Mouse (Mus musculus) adrenal gland, postnatal 14 days (tissue): ENCODE data around the gene Kremen1. TPM values are rescaled to one million over a fixed set of nuclear protein-coding genes. Genes with fewer than 3 reads are reported as not detected.

ENCODE experiments used
- DNase-seq: peaks from one replicate; pipeline ENCODE4 v3.0.0; 2021; ENCODE audit warnings: mixed read lengths
- total RNA-seq: library from RNA; stranded (reverse); gene quantifications from 2 replicates; pipeline ENCODE4 v1.2.3, GENCODE M21; 2021

Kremen1 gene
- total RNA-seq, 1 experiment from 2014 or later: 17.2 TPM

GRCm38 (mm10) chr11:5219371-5219770 lies 42.0 kb downstream of the Kremen1 start:
- no peak for DNase-seq

GRCm38 (mm10) chr11:5215401-5216187 lies 45.8 kb downstream of the Kremen1 start:
- DNase-seq: no peak

GRCm38 (mm10) chr11:5214483-5215040 lies 46.8 kb downstream of the Kremen1 start:
- no peak for DNase-seq

GRCm38 (mm10) chr11:5203054-5203453 lies 58.3 kb downstream of the Kremen1 start:
- no peak for DNase-seq

GRCm38 (mm10) chr11:5201799-5202680 lies 59.3 kb downstream of the Kremen1 start:
- DNase-seq: no peak

GRCm38 (mm10) chr11:5199879-5200278 lies 61.5 kb downstream of the Kremen1 start:
- DNase-seq: no peak

GRCm38 (mm10) chr11:5197068-5197467 lies 64.3 kb downstream of the Kremen1 start:
- no peak for DNase-seq

- DNase-seq: no peak
Observed at GRCm38 (mm10) chr11:5196583-5196982, 64.8 kb downstream of the Kremen1 start.

GRCm38 (mm10) chr11:5193576-5193881 lies 67.8 kb downstream of the Kremen1 start:
- no peak for DNase-seq

GRCm38 (mm10) chr11:5192840-5193575 lies 68.3 kb downstream of the Kremen1 start:
- DNase-seq: no peak

- peak; percentile 42 for DNase-seq
Observed at GRCm38 (mm10) chr11:5192084-5192516, 69.3 kb downstream of the Kremen1 start.

GRCm38 (mm10) chr11:5189239-5189933 lies 72.0 kb downstream of the Kremen1 start:
- DNase-seq: no peak

GRCm38 (mm10) chr11:5188170-5188569 lies 73.2 kb downstream of the Kremen1 start:
- DNase-seq: peak; percentile 40

- DNase-seq: no peak
Observed at GRCm38 (mm10) chr11:5184832-5185231, 76.5 kb downstream of the Kremen1 start.

- no peak for DNase-seq
Observed at GRCm38 (mm10) chr11:5184250-5184649, 77.1 kb downstream of the Kremen1 start.

GRCm38 (mm10) chr11:5182870-5183269 lies 78.5 kb downstream of the Kremen1 start:
- no peak for DNase-seq

GRCm38 (mm10) chr11:5181850-5182404 lies 79.4 kb downstream of the Kremen1 start:
- peak; percentile 94 for DNase-seq

- no peak for DNase-seq
Observed at GRCm38 (mm10) chr11:5179391-5179790, 82.0 kb downstream of the Kremen1 start.

GRCm38 (mm10) chr11:5177171-5177570 lies 84.2 kb downstream of the Kremen1 start:
- peak; percentile 48 for DNase-seq

GRCm38 (mm10) chr11:5176685-5177084 lies 84.7 kb downstream of the Kremen1 start:
- no peak for DNase-seq

GRCm38 (mm10) chr11:5175866-5176265 lies 85.5 kb downstream of the Kremen1 start:
- DNase-seq: no peak
